ENCODE assay signal across 8 mouse cellular contexts in the genomic region with DNA sequence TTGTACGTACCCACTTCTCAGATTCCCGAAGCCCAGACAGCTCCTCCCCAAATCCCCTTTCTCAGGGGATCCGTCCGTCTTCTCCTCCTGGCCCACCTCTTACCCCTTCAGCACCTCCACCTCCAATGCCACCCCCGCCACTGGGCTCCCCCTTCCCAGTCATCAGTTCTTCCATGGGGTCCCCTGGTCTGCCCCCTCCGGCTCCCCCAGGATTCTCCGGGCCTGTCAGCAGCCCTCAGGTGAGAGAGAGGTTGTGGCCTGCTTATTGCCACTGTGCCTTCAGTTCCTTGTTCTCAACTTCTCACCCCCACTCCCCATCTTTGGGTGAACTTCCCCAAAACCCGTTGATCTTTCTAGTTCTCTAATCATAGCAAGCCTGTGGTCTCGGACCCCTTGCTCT. TPM values are rescaled to one million over a fixed set of nuclear protein-coding genes. Genes with fewer than 3 reads are reported as not detected.
A peak's percentile ranks its signal among the peaks of the same experiment; 100 is the strongest.
DNase-seq lines count a peak whose midpoint lies in the region; ATAC-seq lines count a peak whose summit lies in the region.

No protein-coding gene starts in this region.

- no peaks in the 10 kb centered on the region for H3K27me3 ChIP-seq in lung, embryonic 16.5 days (ENCODE audit: control insufficient read depth, insufficient read depth, low read depth, low read length)
- H3K27me3 ChIP-seq in forebrain, embryonic 13.5 days, result no peaks in the 10 kb centered on the region

- peaks cover 33% of the 10 kb centered on the region for H3K4me1 ChIP-seq in lung, embryonic 16.5 days (replicated peaks; ENCODE audit: control insufficient read depth, insufficient read depth, low read length)
- peaks cover 53% of the 10 kb centered on the region for H3K4me1 ChIP-seq in forebrain, embryonic 13.5 days

- peak overlapping the region; percentile 95 for H3K4me2 ChIP-seq in lung, embryonic 16.5 days (ENCODE audit: low read depth, low read length)
- peak overlapping the region; percentile 99 for H3K4me2 ChIP-seq in forebrain, embryonic 13.5 days

- peak overlapping the region; percentile 93 for H3K9ac ChIP-seq in lung, embryonic 16.5 days (ENCODE audit: low read length)
- peak overlapping the region; percentile 94 for H3K9ac ChIP-seq in forebrain, embryonic 13.5 days

- peak; percentile 28 for DNase-seq in adrenal gland, adult 2 months
- no peak for DNase-seq in adrenal gland, postnatal 4 days (ENCODE audit: low spot score in 2 of 2)
- DNase-seq in lung, adult 18-20 months, result no peak
- peak; percentile 44 for DNase-seq in kidney, postnatal 10 days

- no peak for ATAC-seq in lung, embryonic 16.5 days (ENCODE audit: low read depth)
- no peak for ATAC-seq in forebrain, embryonic 13.5 days
- 0 out of 2 replicates have a peak, but pooled peaks have one; percentile 10 for ATAC-seq in monocyte, adult 5-6 weeks (replicated peaks; ENCODE audit: insufficient number of reproducible peaks, low FRiP score, low TSS enrichment, poor library complexity, severe bottlenecking)
- ATAC-seq in activated CD4-positive, CD25-positive, alpha-beta regulatory T cell, adult 4 months, result no peak

- H3K4me3 ChIP-seq in lung, embryonic 16.5 days (ENCODE audit: low read length), result peak overlapping the region; percentile 88
- H3K4me3 ChIP-seq in forebrain, embryonic 13.5 days, result peak overlapping the region; percentile 87

- H3K9me3 ChIP-seq in lung, embryonic 16.5 days (ENCODE audit: control insufficient read depth, low read length), result no peaks in the 10 kb centered on the region
- no peaks in the 10 kb centered on the region for H3K9me3 ChIP-seq in forebrain, embryonic 13.5 days (replicated peaks)

- peaks cover 44% of the 10 kb centered on the region for H3K36me3 ChIP-seq in lung, embryonic 16.5 days (ENCODE audit: control insufficient read depth, insufficient read depth, low read length)
- peaks cover 58% of the 10 kb centered on the region for H3K36me3 ChIP-seq in forebrain, embryonic 13.5 days (ENCODE audit: poor library complexity, severe bottlenecking)

- 44% methylated on average over 9 of the region's 9 CpGs for WGBS in lung, embryonic 16.5 days
- WGBS in forebrain, embryonic 13.5 days, result 64% methylated on average over 8 of the region's 9 CpGs

- H3K27ac ChIP-seq in lung, embryonic 16.5 days (ENCODE audit: low read length), result peak overlapping the region; percentile 98
- H3K27ac ChIP-seq in forebrain, embryonic 13.5 days, result peak overlapping the region; percentile 97; the same call in 1 of the 2 replicates

RNA-seq across cellular contexts. Expression of gene Rxrb, which starts 1.2 kb away (rescaled TPM):
- 10 to 100 TPM; 47.5 to 54.9 TPM for total RNA-seq in adrenal gland, adult 2 months (2021)
- polyA plus RNA-seq in adrenal gland, adult 2 months (2012; rRNA removed), result 150 and 161 TPM in 2 replicates
- total RNA-seq in adrenal gland, postnatal 4 days (2021), result 10 to 100 TPM; 74.5 to 78.0 TPM
- 49.6 and 49.9 TPM in 2 replicates for polyA plus RNA-seq in lung, embryonic 16.5 days (2015; fragmentation: Nextera tagmentation; extraction: Ambion mirVana)
- polyA plus RNA-seq in forebrain, embryonic 13.5 days (2015; fragmentation: Nextera tagmentation; extraction: Ambion mirVana), result 52.6 and 57.1 TPM in 2 replicates
- 34.6 to 41.0 TPM (median 40.7 TPM) in 3 replicates for total RNA-seq in monocyte, adult 5-6 weeks (2017)
- 1 to 10 TPM; 7.2 to 9.0 TPM for polyA plus RNA-seq in activated CD4-positive, CD25-positive, alpha-beta regulatory T cell, adult 4 months (2017; shearing (Covaris generic))

RNA-seq across cellular contexts. Expression of gene Slc39a7, which starts 1.3 kb away (rescaled TPM):
- 100 to 1,000 TPM; 156 to 217 TPM for total RNA-seq in adrenal gland, adult 2 months (2021)
- polyA plus RNA-seq in adrenal gland, adult 2 months (2012; rRNA removed), result 291 and 321 TPM in 2 replicates
- 100 to 1,000 TPM; 145 to 156 TPM for total RNA-seq in adrenal gland, postnatal 4 days (2021)
- polyA plus RNA-seq in lung, embryonic 16.5 days (2015; fragmentation: Nextera tagmentation; extraction: Ambion mirVana), result 188 and 191 TPM in 2 replicates
- polyA plus RNA-seq in forebrain, embryonic 13.5 days (2015; fragmentation: Nextera tagmentation; extraction: Ambion mirVana), result 139 and 159 TPM in 2 replicates
- 105 to 116 TPM (median 115 TPM) in 3 replicates for total RNA-seq in monocyte, adult 5-6 weeks (2017)
- 10 to 100 TPM; 34.6 to 49.4 TPM for polyA plus RNA-seq in activated CD4-positive, CD25-positive, alpha-beta regulatory T cell, adult 4 months (2017; shearing (Covaris generic))

RNA-seq across cellular contexts. Expression of gene H2-Ke6, which starts 4.9 kb away (rescaled TPM):
- total RNA-seq in adrenal gland, adult 2 months (2021), result 100 to 1,000 TPM; 252 to 263 TPM
- polyA plus RNA-seq in adrenal gland, adult 2 months (2012; rRNA removed), result 362 and 465 TPM in 2 replicates
- total RNA-seq in adrenal gland, postnatal 4 days (2021), result 100 to 1,000 TPM; 135 to 144 TPM
- 40.9 and 41.6 TPM in 2 replicates for polyA plus RNA-seq in lung, embryonic 16.5 days (2015; fragmentation: Nextera tagmentation; extraction: Ambion mirVana)
- 76.0 and 88.0 TPM in 2 replicates for polyA plus RNA-seq in forebrain, embryonic 13.5 days (2015; fragmentation: Nextera tagmentation; extraction: Ambion mirVana)
- total RNA-seq in monocyte, adult 5-6 weeks (2017), result 77.7 to 117 TPM (median 111 TPM) in 3 replicates
- 10 to 100 TPM; 29.3 to 35.2 TPM for polyA plus RNA-seq in activated CD4-positive, CD25-positive, alpha-beta regulatory T cell, adult 4 months (2017; shearing (Covaris generic))

RNA-seq across cellular contexts. Expression of gene Col11a2, which starts 6.4 kb away (rescaled TPM):
- 1 to 10 TPM; 1.0 to 1.1 TPM for total RNA-seq in adrenal gland, adult 2 months (2021)
- 0.35 and 1.7 TPM in 2 replicates for polyA plus RNA-seq in adrenal gland, adult 2 months (2012; rRNA removed)
- total RNA-seq in adrenal gland, postnatal 4 days (2021), result 1 to 10 TPM; 3.1 to 6.4 TPM
- 2.6 and 3.7 TPM in 2 replicates for polyA plus RNA-seq in lung, embryonic 16.5 days (2015; fragmentation: Nextera tagmentation; extraction: Ambion mirVana)
- polyA plus RNA-seq in forebrain, embryonic 13.5 days (2015; fragmentation: Nextera tagmentation; extraction: Ambion mirVana), result 0.80 and 1.3 TPM in 2 replicates
- total RNA-seq in monocyte, adult 5-6 weeks (2017), result 1.5 to 11.2 TPM (median 4.7 TPM) in 3 replicates
- under 1 TPM; 0.07 to 0.20 TPM for polyA plus RNA-seq in activated CD4-positive, CD25-positive, alpha-beta regulatory T cell, adult 4 months (2017; shearing (Covaris generic))

RNA-seq across cellular contexts. Expression of gene Ring1, which starts 8.3 kb away (rescaled TPM):
- 10 to 100 TPM; 41.4 to 57.0 TPM for total RNA-seq in adrenal gland, adult 2 months (2021)
- 70.0 and 92.4 TPM in 2 replicates for polyA plus RNA-seq in adrenal gland, adult 2 months (2012; rRNA removed)
- total RNA-seq in adrenal gland, postnatal 4 days (2021), result 10 to 100 TPM; 49.0 to 54.3 TPM
- polyA plus RNA-seq in lung, embryonic 16.5 days (2015; fragmentation: Nextera tagmentation; extraction: Ambion mirVana), result 15.0 and 15.2 TPM in 2 replicates
- 12.4 and 15.3 TPM in 2 replicates for polyA plus RNA-seq in forebrain, embryonic 13.5 days (2015; fragmentation: Nextera tagmentation; extraction: Ambion mirVana)
- total RNA-seq in monocyte, adult 5-6 weeks (2017), result 10.9 to 15.5 TPM (median 15.1 TPM) in 3 replicates
- 1 to 10 TPM; 2.2 to 3.4 TPM for polyA plus RNA-seq in activated CD4-positive, CD25-positive, alpha-beta regulatory T cell, adult 4 months (2017; shearing (Covaris generic))

Comparison
In these comparisons a context has a peak if more than half of its experiments do, and no peak if none do; other contexts are left out.
1. DNase-seq: peak in adrenal gland, adult 2 months (single experiment) and kidney, postnatal 10 days (single experiment); none in adrenal gland, postnatal 4 days (0 of 2) and lung, adult 18-20 months (0 of 2).